13 mouse cellular contexts compared by ENCODE assay signal in genomic region chr17:31089848-31090247, GRCm38 (mm10). TPM values are rescaled to one million over a fixed set of nuclear protein-coding genes. Genes with fewer than 3 reads are reported as not detected.
A peak's percentile ranks its signal among the peaks of the same experiment; 100 is the strongest.
DNase-seq lines count a peak whose midpoint lies in the region; ATAC-seq lines count a peak whose summit lies in the region.
"Had no signal": no experiment of that assay in that cellular context is flagged by ENCODE, and none has a peak within 500 bp of the region (broad histone marks: within the 10 kb centered on the region; RNA-seq: fewer than 3 reads in every experiment).

No protein-coding gene starts in this region.

- H3K9ac ChIP-seq in forebrain, embryonic 12.5 days, result no peak overlapping the region
- H3K9ac ChIP-seq in forebrain, embryonic 11.5 days (ENCODE audit: low read length), result no peak overlapping the region
- no peak overlapping the region for H3K9ac ChIP-seq in limb, embryonic 12.5 days (replicated peaks)
- no peak overlapping the region for H3K9ac ChIP-seq in lung, embryonic 16.5 days (ENCODE audit: low read length)
- no peak overlapping the region for H3K9ac ChIP-seq in midbrain, embryonic 16.5 days (ENCODE audit: low read depth, low read length)

- 82% methylated on average over 8 of the region's 8 CpGs for WGBS in forebrain, embryonic 12.5 days
- 81% methylated on average over 8 of the region's 8 CpGs for WGBS in forebrain, embryonic 11.5 days
- 74% methylated on average over 8 of the region's 8 CpGs for WGBS in limb, embryonic 12.5 days
- 84% methylated on average over 8 of the region's 8 CpGs for WGBS in limb, embryonic 10.5 days
- WGBS in lung, embryonic 16.5 days, result 34% methylated on average over 8 of the region's 8 CpGs
- 72% methylated on average over 8 of the region's 8 CpGs for WGBS in midbrain, embryonic 16.5 days

- H3K27me3 ChIP-seq in forebrain, embryonic 12.5 days, result no peaks in the 10 kb centered on the region
- H3K27me3 ChIP-seq in forebrain, embryonic 11.5 days (ENCODE audit: control insufficient read depth, insufficient read depth, low read length), result no peaks in the 10 kb centered on the region
- H3K27me3 ChIP-seq in limb, embryonic 12.5 days, result no peaks in the 10 kb centered on the region; the same call in 1 of the 2 replicates
- H3K27me3 ChIP-seq in limb, embryonic 10.5 days (ENCODE audit: low read depth, poor library complexity, severe bottlenecking), result no peaks in the 10 kb centered on the region
- H3K27me3 ChIP-seq in lung, embryonic 16.5 days (ENCODE audit: control insufficient read depth, insufficient read depth, low read depth, low read length), result no peaks in the 10 kb centered on the region
- H3K27me3 ChIP-seq in midbrain, embryonic 16.5 days (ENCODE audit: control insufficient read depth, insufficient read depth, low read depth, low read length), result no peaks in the 10 kb centered on the region

- no peak for ATAC-seq in forebrain, embryonic 12.5 days (ENCODE audit: low FRiP score)
- no peak for ATAC-seq in forebrain, embryonic 11.5 days (replicated peaks; ENCODE audit: low FRiP score)
- ATAC-seq in limb, embryonic 12.5 days (ENCODE audit: insufficient number of reproducible peaks, insufficient read depth, low FRiP score, low TSS enrichment, low read depth), result no peak
- peak; percentile 52; the same call in 1 of the 2 replicates for ATAC-seq in lung, embryonic 16.5 days (ENCODE audit: low read depth)
- no peak for ATAC-seq in midbrain, embryonic 16.5 days

- peaks cover 47% of the 10 kb centered on the region for H3K4me1 ChIP-seq in forebrain, embryonic 12.5 days
- H3K4me1 ChIP-seq in forebrain, embryonic 11.5 days (replicated peaks; ENCODE audit: control insufficient read depth, insufficient read depth, low read length), result peaks cover 5% of the 10 kb centered on the region; the same call in 1 of the 2 replicates
- peaks cover 29% of the 10 kb centered on the region for H3K4me1 ChIP-seq in limb, embryonic 12.5 days (replicated peaks)
- peaks cover 34% of the 10 kb centered on the region for H3K4me1 ChIP-seq in limb, embryonic 10.5 days
- H3K4me1 ChIP-seq in lung, embryonic 16.5 days (replicated peaks; ENCODE audit: control insufficient read depth, insufficient read depth, low read length), result peaks cover 24% of the 10 kb centered on the region
- H3K4me1 ChIP-seq in midbrain, embryonic 16.5 days (ENCODE audit: control insufficient read depth, insufficient read depth, low read length), result peaks cover 34% of the 10 kb centered on the region

- DNase-seq in forebrain, embryonic 11.5 days (ENCODE audit: low spot score), result no peak
- DNase-seq in limb, embryonic 10.5 days (ENCODE audit: low spot score), result no peak
- no peak for DNase-seq in urinary bladder, postnatal 4 days (ENCODE audit: low spot score in 2 of 2)
- no peak for DNase-seq in spleen, adult 12 weeks (ENCODE audit: low spot score)
- DNase-seq: cerebellum, postnatal 36 days; gastrocnemius, postnatal 14 days; kidney, postnatal 36 days; left cerebral cortex, postnatal 4 days had no signal

- H3K4me3 ChIP-seq in forebrain, embryonic 12.5 days (replicated peaks), result no peak overlapping the region
- H3K4me3 ChIP-seq in forebrain, embryonic 11.5 days (ENCODE audit: low read depth, low read length), result no peak overlapping the region
- no peak overlapping the region for H3K4me3 ChIP-seq in limb, embryonic 12.5 days (replicated peaks)
- H3K4me3 ChIP-seq in limb, embryonic 10.5 days, result no peak overlapping the region
- H3K4me3 ChIP-seq in lung, embryonic 16.5 days (ENCODE audit: low read length), result no peak overlapping the region
- H3K4me3 ChIP-seq in midbrain, embryonic 16.5 days (ENCODE audit: low read depth, low read length), result no peak overlapping the region

- H3K4me2 ChIP-seq in forebrain, embryonic 12.5 days, result no peak overlapping the region
- no peak overlapping the region for H3K4me2 ChIP-seq in forebrain, embryonic 11.5 days (ENCODE audit: low read depth, low read length, severe bottlenecking)
- no peak overlapping the region for H3K4me2 ChIP-seq in limb, embryonic 12.5 days
- H3K4me2 ChIP-seq in lung, embryonic 16.5 days (ENCODE audit: low read depth, low read length), result no peak overlapping the region
- no peak overlapping the region for H3K4me2 ChIP-seq in midbrain, embryonic 16.5 days (ENCODE audit: low read length)

- peak overlapping the region; percentile 9 for H3K27ac ChIP-seq in forebrain, embryonic 12.5 days
- no peak overlapping the region for H3K27ac ChIP-seq in forebrain, embryonic 11.5 days (ENCODE audit: low read depth, low read length)
- H3K27ac ChIP-seq in limb, embryonic 12.5 days, result 0 out of 2 replicates have a peak overlapping the region, but pooled peaks have one; percentile 45
- H3K27ac ChIP-seq in limb, embryonic 10.5 days, result no peak overlapping the region
- no peak overlapping the region for H3K27ac ChIP-seq in lung, embryonic 16.5 days (ENCODE audit: low read length)
- peak overlapping the region; percentile 9 for H3K27ac ChIP-seq in midbrain, embryonic 16.5 days (ENCODE audit: low read length)

- H3K9me3 ChIP-seq in forebrain, embryonic 12.5 days, result no peaks in the 10 kb centered on the region
- no peaks in the 10 kb centered on the region for H3K9me3 ChIP-seq in forebrain, embryonic 11.5 days (ENCODE audit: control insufficient read depth, low read length)
- H3K9me3 ChIP-seq in limb, embryonic 12.5 days, result no peaks in the 10 kb centered on the region; the same call in 1 of the 2 replicates
- no peaks in the 10 kb centered on the region for H3K9me3 ChIP-seq in limb, embryonic 10.5 days (replicated peaks)
- peaks cover 4% of the 10 kb centered on the region; the same call in 1 of the 2 replicates for H3K9me3 ChIP-seq in lung, embryonic 16.5 days (ENCODE audit: control insufficient read depth, low read length)
- no peaks in the 10 kb centered on the region for H3K9me3 ChIP-seq in midbrain, embryonic 16.5 days (replicated peaks; ENCODE audit: control insufficient read depth, low read length, poor library complexity, severe bottlenecking)

- H3K36me3 ChIP-seq in forebrain, embryonic 12.5 days (replicated peaks), result peaks cover 5% of the 10 kb centered on the region; the same call in 1 of the 2 replicates
- H3K36me3 ChIP-seq in forebrain, embryonic 11.5 days (ENCODE audit: control insufficient read depth, insufficient read depth, low read length), result no peaks in the 10 kb centered on the region
- 0 out of 2 replicates have a peak, but pooled peaks cover 3% of the 10 kb centered on the region for H3K36me3 ChIP-seq in limb, embryonic 12.5 days
- H3K36me3 ChIP-seq in limb, embryonic 10.5 days, result no peaks in the 10 kb centered on the region
- H3K36me3 ChIP-seq in lung, embryonic 16.5 days (ENCODE audit: control insufficient read depth, insufficient read depth, low read length), result 0 out of 2 replicates have a peak, but pooled peaks cover 2% of the 10 kb centered on the region
- H3K36me3 ChIP-seq in midbrain, embryonic 16.5 days (ENCODE audit: control insufficient read depth, insufficient read depth, low read length), result peaks cover 5% of the 10 kb centered on the region

RNA-seq across cellular contexts. Expression of gene Abcg1, which starts 32.4 kb away (rescaled TPM):
- 16.2 and 16.5 TPM in 2 replicates for polyA plus RNA-seq in forebrain, embryonic 12.5 days (2016; fragmentation: Nextera tagmentation; extraction: Ambion mirVana)
- 10.1 and 11.8 TPM in 2 replicates for polyA plus RNA-seq in forebrain, embryonic 11.5 days (2014; fragmentation: Nextera tagmentation; extraction: Ambion mirVana)
- polyA plus RNA-seq in limb, embryonic 12.5 days (2016; fragmentation: Nextera tagmentation; extraction: Ambion mirVana), result 8.9 and 10.9 TPM in 2 replicates
- 4.1 and 5.0 TPM in 2 replicates for polyA plus RNA-seq in limb, embryonic 10.5 days (2016; fragmentation: Nextera tagmentation; extraction: Ambion mirVana)
- 12.9 and 15.1 TPM in 2 replicates for polyA plus RNA-seq in lung, embryonic 16.5 days (2015; fragmentation: Nextera tagmentation; extraction: Ambion mirVana)
- 23.7 and 24.3 TPM in 2 replicates for polyA plus RNA-seq in midbrain, embryonic 16.5 days (2015; fragmentation: Nextera tagmentation; extraction: Ambion mirVana)

RNA-seq across cellular contexts. Expression of gene Tff3, which starts 39.6 kb away (rescaled TPM):
- 0.88 TPM in 1 of 2 replicates, not detected in the other for polyA plus RNA-seq in forebrain, embryonic 12.5 days (2016; fragmentation: Nextera tagmentation; extraction: Ambion mirVana)
- polyA plus RNA-seq in forebrain, embryonic 11.5 days (2014; fragmentation: Nextera tagmentation; extraction: Ambion mirVana), result 1.1 and 1.2 TPM in 2 replicates
- polyA plus RNA-seq in limb, embryonic 12.5 days (2016; fragmentation: Nextera tagmentation; extraction: Ambion mirVana), result not detected in 2 replicates
- polyA plus RNA-seq in limb, embryonic 10.5 days (2016; fragmentation: Nextera tagmentation; extraction: Ambion mirVana), result not detected in 2 replicates
- polyA plus RNA-seq in lung, embryonic 16.5 days (2015; fragmentation: Nextera tagmentation; extraction: Ambion mirVana), result 0.58 and 1.6 TPM in 2 replicates
- 0.70 and 1.3 TPM in 2 replicates for polyA plus RNA-seq in midbrain, embryonic 16.5 days (2015; fragmentation: Nextera tagmentation; extraction: Ambion mirVana)
- polyA plus RNA-seq: spleen, adult 2 months had no signal

RNA-seq across cellular contexts. Expression of gene Tff2, which starts 54.2 kb away (rescaled TPM):
- polyA plus RNA-seq in forebrain, embryonic 12.5 days (2016; fragmentation: Nextera tagmentation; extraction: Ambion mirVana), result not detected in 2 replicates
- polyA plus RNA-seq in forebrain, embryonic 11.5 days (2014; fragmentation: Nextera tagmentation; extraction: Ambion mirVana), result not detected in 2 replicates
- not detected in 2 replicates for polyA plus RNA-seq in limb, embryonic 12.5 days (2016; fragmentation: Nextera tagmentation; extraction: Ambion mirVana)
- not detected in 2 replicates for polyA plus RNA-seq in limb, embryonic 10.5 days (2016; fragmentation: Nextera tagmentation; extraction: Ambion mirVana)
- 0.46 TPM in 1 of 2 replicates, not detected in the other for polyA plus RNA-seq in lung, embryonic 16.5 days (2015; fragmentation: Nextera tagmentation; extraction: Ambion mirVana)
- not detected in 2 replicates for polyA plus RNA-seq in midbrain, embryonic 16.5 days (2015; fragmentation: Nextera tagmentation; extraction: Ambion mirVana)

Comparison
In these comparisons a context has a peak if more than half of its experiments do, and no peak if none do; other contexts are left out.
1. H3K27ac ChIP-seq: peak in forebrain, embryonic 12.5 days (single experiment), limb, embryonic 12.5 days (single experiment) and midbrain, embryonic 16.5 days (single experiment); none in forebrain, embryonic 11.5 days (single experiment), limb, embryonic 10.5 days (single experiment) and lung, embryonic 16.5 days (single experiment).